Mouse (Mus musculus): ENCODE data around the gene Mapkbp1. TPM values are rescaled to one million over a fixed set of nuclear protein-coding genes. Genes with fewer than 3 reads are reported as not detected.

Gene Mapkbp1
- polyA plus RNA-seq, 1 experiment from 2014 or later, result 8.9 TPM

DNA sequence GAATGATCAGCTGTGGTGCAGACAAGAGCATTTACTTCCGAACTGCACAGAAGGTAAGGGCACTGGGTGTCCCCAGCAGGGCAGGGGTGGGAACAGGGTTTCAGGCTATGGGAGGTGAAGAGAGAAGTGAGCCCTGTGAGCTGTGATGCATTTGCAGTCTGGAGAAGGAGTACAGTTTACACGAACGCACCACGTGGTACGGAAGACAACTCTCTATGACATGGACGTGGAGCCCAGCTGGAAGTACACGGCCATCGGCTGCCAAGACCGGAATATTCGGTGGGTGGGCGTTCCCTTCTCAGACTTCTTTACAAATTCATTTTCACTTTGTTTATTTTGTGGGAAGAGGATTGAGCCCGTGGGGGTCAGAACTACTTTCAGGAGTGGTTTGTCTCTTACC, 45.1 kb downstream of the Mapkbp1 start:
- no peaks in the 10 kb centered on the region for H3K27me3 ChIP-seq (ENCODE audit: control insufficient read depth, insufficient read depth, low read length)
- DNase-seq (ENCODE audit: low spot score) (no peak), ATAC-seq (ENCODE audit: low FRiP score) (no peak)
- H3K4me2 ChIP-seq (replicated peaks), result no peak overlapping the region
- no peak overlapping the region for H3K9ac ChIP-seq
- WGBS, result 92% methylated on average over 12 of the region's 12 CpGs
- H3K36me3 ChIP-seq (replicated peaks; ENCODE audit: control insufficient read depth, insufficient read depth), result peaks cover 86% of the 10 kb centered on the region
- no peak overlapping the region for H3K27ac ChIP-seq
- H3K9me3 ChIP-seq (ENCODE audit: control insufficient read depth, low read length), result no peaks in the 10 kb centered on the region
- no peaks in the 10 kb centered on the region for H3K4me1 ChIP-seq (replicated peaks; ENCODE audit: control insufficient read depth, insufficient read depth, low read length)
- no peak overlapping the region for H3K4me3 ChIP-seq (replicated peaks; ENCODE audit: low read length)

- DNase-seq (ENCODE audit: low spot score) (no peak), ATAC-seq (ENCODE audit: low FRiP score) (no peak)
- no peak overlapping the region for H3K27ac ChIP-seq
- no peaks in the 10 kb centered on the region for H3K9me3 ChIP-seq (ENCODE audit: control insufficient read depth, low read length)
- H3K4me2 ChIP-seq (replicated peaks), result no peak overlapping the region
- WGBS, result 89% methylated on average over 5 of the region's 5 CpGs
- H3K9ac ChIP-seq, result no peak overlapping the region
- H3K4me1 ChIP-seq (replicated peaks; ENCODE audit: control insufficient read depth, insufficient read depth, low read length), result peaks cover 15% of the 10 kb centered on the region
- peaks cover 63% of the 10 kb centered on the region for H3K36me3 ChIP-seq (replicated peaks; ENCODE audit: control insufficient read depth, insufficient read depth)
- H3K4me3 ChIP-seq (replicated peaks; ENCODE audit: low read length), result no peak overlapping the region
- no peaks in the 10 kb centered on the region for H3K27me3 ChIP-seq (ENCODE audit: control insufficient read depth, insufficient read depth, low read length)
Measured at GRCm38 (mm10) chr2:120024337-120024736, 51.8 kb downstream of the Mapkbp1 start.

- ATAC-seq (ENCODE audit: low FRiP score) (peak; percentile 90), DNase-seq (ENCODE audit: low spot score) (peak; percentile 85)
- Histone ChIP-seq H3K36me3 (replicated peaks; ENCODE audit: control insufficient read depth, insufficient read depth) (peaks cover 61% of the 10 kb centered on the region), H3K27ac (peak within 1 kb of the TSS; percentile 91), H3K4me3 (replicated peaks; ENCODE audit: low read length) (peak within 1 kb of the TSS; percentile 65), H3K4me1 (replicated peaks; ENCODE audit: control insufficient read depth, insufficient read depth, low read length) (peaks cover 15% of the 10 kb centered on the region), H3K9me3 (ENCODE audit: control insufficient read depth, low read length) (no peaks in the 10 kb centered on the region), H3K4me2 (replicated peaks) (peak within 1 kb of the TSS; percentile 63), H3K27me3 (ENCODE audit: control insufficient read depth, insufficient read depth, low read length) (no peaks in the 10 kb centered on the region), H3K9ac (peak within 1 kb of the TSS; percentile 83)
- WGBS, result 6% methylated on average over 50 of the region's 50 CpGs
Measured at GRCm38 (mm10) chr2:120026984-120027949, 54.8 kb downstream of the Mapkbp1 start, which contains the start of the genes Jmjd7 and Gm28042. Gene Jmjd7, plus strand, starts transcription at chr2:120027483. Gene Gm28042, plus strand, starts transcription at chr2:120027493.

DNA sequence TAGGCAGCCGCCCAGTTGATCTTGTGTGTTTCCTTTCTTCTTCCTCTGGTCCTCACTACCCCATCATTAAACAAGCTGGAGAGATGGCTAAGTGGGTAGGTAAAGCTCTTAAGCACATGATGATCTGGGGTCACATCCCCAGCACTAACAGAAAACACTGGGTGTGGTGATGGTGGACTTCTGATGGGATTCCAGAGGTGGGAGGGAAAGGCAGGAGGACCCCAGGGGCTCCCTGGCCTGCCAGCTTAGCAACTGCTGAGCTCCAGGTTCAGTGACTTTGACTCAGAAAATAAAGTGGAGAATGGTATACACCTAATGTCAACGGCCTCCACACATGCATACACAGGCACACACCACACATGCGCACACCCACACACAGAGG, 55.4 kb downstream of the Mapkbp1 start:
- no peaks in the 10 kb centered on the region for H3K27me3 ChIP-seq (ENCODE audit: control insufficient read depth, insufficient read depth, low read length)
- DNase-seq (ENCODE audit: low spot score) (no peak), ATAC-seq (ENCODE audit: low FRiP score) (peak; percentile 28)
- no peaks in the 10 kb centered on the region for H3K9me3 ChIP-seq (ENCODE audit: control insufficient read depth, low read length)
- H3K9ac ChIP-seq, result peak overlapping the region; percentile 83
- H3K36me3 ChIP-seq (replicated peaks; ENCODE audit: control insufficient read depth, insufficient read depth), result peaks cover 61% of the 10 kb centered on the region
- H3K4me2 ChIP-seq (replicated peaks), result peak overlapping the region; percentile 63
- 47% methylated on average over 3 of the region's 3 CpGs for WGBS
- H3K27ac ChIP-seq, result peak overlapping the region; percentile 91
- peak overlapping the region; percentile 65 for H3K4me3 ChIP-seq (replicated peaks; ENCODE audit: low read length)
- H3K4me1 ChIP-seq (replicated peaks; ENCODE audit: control insufficient read depth, insufficient read depth, low read length), result peaks cover 15% of the 10 kb centered on the region

GRCm38 (mm10) chr2:120030380-120030779, 57.9 kb downstream of the Mapkbp1 start:
- whole genome bisulfite sequencing, result 94% methylated on average over 8 of the region's 8 CpGs
- ATAC-seq (ENCODE audit: low FRiP score), result no peak
- Histone ChIP-seq H3K4me2 (replicated peaks) (no peak overlapping the region), H3K27me3 (ENCODE audit: control insufficient read depth, insufficient read depth, low read length) (no peaks in the 10 kb centered on the region), H3K9me3 (ENCODE audit: control insufficient read depth, low read length) (no peaks in the 10 kb centered on the region), H3K4me3 (replicated peaks; ENCODE audit: low read length) (no peak overlapping the region), H3K36me3 (replicated peaks; ENCODE audit: control insufficient read depth, insufficient read depth) (peaks cover 56% of the 10 kb centered on the region), H3K4me1 (replicated peaks; ENCODE audit: control insufficient read depth, insufficient read depth, low read length) (peaks cover 15% of the 10 kb centered on the region), H3K27ac (no peak overlapping the region), H3K9ac (no peak overlapping the region)
- no peak for DNase-seq (ENCODE audit: low spot score)

DNA sequence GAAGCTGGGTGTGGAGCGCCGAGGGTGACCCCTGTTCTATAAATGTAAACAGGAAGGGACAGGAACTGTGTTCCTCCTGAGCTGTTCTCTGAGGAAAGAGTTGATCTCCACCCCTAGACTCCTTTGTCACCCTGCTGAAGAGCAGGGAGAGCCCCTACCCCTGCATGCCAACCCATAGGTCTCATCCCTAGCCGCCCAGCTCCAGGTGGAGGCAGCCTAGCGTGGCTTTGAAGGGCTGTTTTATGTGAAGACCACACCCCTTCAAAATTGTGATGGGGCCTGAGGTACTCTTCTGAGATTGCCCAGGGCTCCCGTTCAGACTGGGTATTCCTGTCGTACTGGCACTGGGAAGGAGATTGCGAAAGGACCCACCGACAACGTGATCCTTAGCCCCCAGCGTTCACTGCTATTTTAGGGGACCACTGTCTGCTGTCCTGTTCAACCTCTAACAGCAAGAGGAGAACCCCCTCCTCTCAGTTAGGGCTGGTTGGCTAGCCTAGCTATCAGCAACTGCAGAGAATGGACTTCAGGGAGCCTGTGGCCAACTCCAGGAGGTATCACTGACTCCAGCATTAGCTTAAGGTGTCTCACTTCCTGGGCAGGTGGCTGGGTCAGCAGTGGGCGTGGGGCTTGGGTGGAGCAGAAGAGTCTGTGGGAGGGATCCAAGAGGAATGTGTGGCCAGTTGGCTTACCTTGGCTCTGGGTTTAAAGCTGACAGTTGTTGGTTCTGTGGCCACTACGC, 60.4 kb downstream of the Mapkbp1 start, which contains the start of gene Pla2g4b:
TSS of gene Pla2g4b (plus strand) at position 692 of the 742 bp plus-strand sequence.
- peaks cover 78% of the 10 kb centered on the region for H3K36me3 ChIP-seq (replicated peaks; ENCODE audit: control insufficient read depth, insufficient read depth)
- no peak within 1 kb of the TSS for H3K4me3 ChIP-seq (replicated peaks; ENCODE audit: low read length)
- H3K4me2 ChIP-seq (replicated peaks), result no peak within 1 kb of the TSS
- H3K27ac ChIP-seq, result no peak within 1 kb of the TSS
- no peaks in the 10 kb centered on the region for H3K9me3 ChIP-seq (ENCODE audit: control insufficient read depth, low read length)
- ATAC-seq (ENCODE audit: low FRiP score) (no peak), DNase-seq (ENCODE audit: low spot score) (no peak)
- H3K4me1 ChIP-seq (replicated peaks; ENCODE audit: control insufficient read depth, insufficient read depth, low read length), result peaks cover 8% of the 10 kb centered on the region; the same call in 1 of the 2 replicates
- H3K27me3 ChIP-seq (ENCODE audit: control insufficient read depth, insufficient read depth, low read length), result no peaks in the 10 kb centered on the region
- H3K9ac ChIP-seq, result no peak within 1 kb of the TSS
- 94% methylated on average over 12 of the region's 12 CpGs for WGBS

- no peak overlapping the region for H3K27ac ChIP-seq
- H3K4me2 ChIP-seq (replicated peaks), result no peak overlapping the region
- no peak for DNase-seq (ENCODE audit: low spot score)
- ATAC-seq (ENCODE audit: low FRiP score), result no peak
- no peaks in the 10 kb centered on the region for H3K9me3 ChIP-seq (ENCODE audit: control insufficient read depth, low read length)
- H3K27me3 ChIP-seq (ENCODE audit: control insufficient read depth, insufficient read depth, low read length), result no peaks in the 10 kb centered on the region
- no peak overlapping the region for H3K9ac ChIP-seq
- peaks cover 87% of the 10 kb centered on the region for H3K36me3 ChIP-seq (replicated peaks; ENCODE audit: control insufficient read depth, insufficient read depth)
- no peaks in the 10 kb centered on the region for H3K4me1 ChIP-seq (replicated peaks; ENCODE audit: control insufficient read depth, insufficient read depth, low read length)
- 75% methylated on average over 5 of the region's 5 CpGs for WGBS
- no peak overlapping the region for H3K4me3 ChIP-seq (replicated peaks; ENCODE audit: low read length)
Measured at GRCm38 (mm10) chr2:120033726-120034125, 61.2 kb downstream of the Mapkbp1 start.

GRCm38 (mm10) chr2:120037744-120038143, 65.2 kb downstream of the Mapkbp1 start:
- peaks cover 94% of the 10 kb centered on the region for H3K36me3 ChIP-seq (replicated peaks; ENCODE audit: control insufficient read depth, insufficient read depth)

DNA sequence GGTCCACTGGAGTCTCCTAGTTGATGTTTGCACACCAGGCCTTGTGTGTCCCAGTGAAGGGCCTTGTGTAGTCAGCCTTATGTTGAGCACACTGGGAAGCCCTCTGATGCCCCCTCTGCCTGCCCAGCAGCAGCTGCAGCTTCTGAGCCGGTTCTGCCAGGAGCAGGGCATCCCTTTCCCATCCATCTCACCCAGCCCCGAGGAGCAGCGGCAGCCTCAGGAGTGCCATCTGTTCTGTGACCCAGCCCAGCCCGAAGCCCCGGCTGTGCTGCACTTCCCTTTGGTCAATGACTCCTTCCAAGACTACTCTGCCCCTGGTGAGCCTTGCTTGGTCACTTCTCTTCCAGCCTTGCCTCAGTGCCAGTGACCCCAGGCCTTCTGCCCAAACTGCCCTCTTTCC, 68.5 kb downstream of the Mapkbp1 start:
- Histone ChIP-seq H3K9me3 (ENCODE audit: control insufficient read depth, low read length) (no peaks in the 10 kb centered on the region), H3K27me3 (ENCODE audit: control insufficient read depth, insufficient read depth, low read length) (no peaks in the 10 kb centered on the region), H3K4me1 (replicated peaks; ENCODE audit: control insufficient read depth, insufficient read depth, low read length) (no peaks in the 10 kb centered on the region), H3K4me2 (replicated peaks) (no peak overlapping the region), H3K9ac (no peak overlapping the region), H3K27ac (no peak overlapping the region), H3K36me3 (replicated peaks; ENCODE audit: control insufficient read depth, insufficient read depth) (peaks cover 66% of the 10 kb centered on the region), H3K4me3 (replicated peaks; ENCODE audit: low read length) (no peak overlapping the region)
- DNase-seq (ENCODE audit: low spot score) (no peak), ATAC-seq (ENCODE audit: low FRiP score) (no peak)
- 81% methylated on average over 5 of the region's 5 CpGs for WGBS

More at GRCm38 (mm10) chr2:120037744-120038143, 65.2 kb downstream of the Mapkbp1 start:
- no peak overlapping the region for H3K4me3 ChIP-seq (replicated peaks; ENCODE audit: low read length)
- ATAC-seq (ENCODE audit: low FRiP score) (no peak), DNase-seq (ENCODE audit: low spot score) (no peak)
- H3K4me2 ChIP-seq (replicated peaks), result no peak overlapping the region
- no peaks in the 10 kb centered on the region for H3K27me3 ChIP-seq (ENCODE audit: control insufficient read depth, insufficient read depth, low read length)
- H3K4me1 ChIP-seq (replicated peaks; ENCODE audit: control insufficient read depth, insufficient read depth, low read length), result no peaks in the 10 kb centered on the region
- no peak overlapping the region for H3K9ac ChIP-seq
- H3K27ac ChIP-seq, result no peak overlapping the region
- H3K9me3 ChIP-seq (ENCODE audit: control insufficient read depth, low read length), result no peaks in the 10 kb centered on the region
- WGBS, result 93% methylated on average over 9 of the region's 9 CpGs

All from hindbrain, embryonic 14.5 days (tissue).